Mouse (Mus musculus) megakaryocyte, embryonic 14.5 days (primary cell): ENCODE measurements at regions not wholly inside any gene's neighbourhood (a gene's known extent, or its start where the extent isn't known, plus 50 kb on each side); places are given as distances from the start of the nearest gene placed in this dataset.

Experiments used
- H3K27me3 ChIP-seq: replicated peaks from 2 replicates; pipeline ENCODE3; 2012; ENCODE audit warnings: inconsistent platforms
- H3K36me3 ChIP-seq: replicated peaks from 2 replicates; pipeline ENCODE3; 2012; ENCODE audit warnings: low read length, inconsistent platforms, mixed read lengths
- H3K4me1 ChIP-seq: 2 replicates; pipeline ENCODE4 v1.6.1; 2012; ENCODE audit warnings: inconsistent platforms
- H3K4me3 ChIP-seq: replicated peaks from 2 replicates; pipeline ENCODE3; 2012; ENCODE audit warnings: moderate library complexity, mild to moderate bottlenecking, inconsistent platforms
- H3K9me3 ChIP-seq: 2 replicates; pipeline ENCODE4 v1.6.1; 2012; ENCODE audit warnings: inconsistent platforms
- FLI1 ChIP-seq: IDR thresholded peaks from 2 replicates; pipeline ENCODE4 v1.6.1; 2012; ENCODE audit warnings: low read length, inconsistent platforms, mixed read lengths
- GATA1 ChIP-seq: IDR thresholded peaks from 3 replicates; pipeline ENCODE4 v1.6.1; 2012; ENCODE audit warnings: mixed read lengths, low read length, inconsistent platforms, borderline replicate concordance

- Histone ChIP-seq H3K27me3 (peaks cover 12% of the 10 kb centered on the region), H3K4me1 (peaks cover 13% of the 10 kb centered on the region; the same call in 1 of the 2 replicates), H3K9me3 (0 out of 2 replicates have a peak, but pooled peaks cover 3% of the 10 kb centered on the region), H3K36me3 (no peaks in the 10 kb centered on the region), H3K4me3 (no peak overlapping the region)
- TF ChIP-seq GATA1: no peak
- TF ChIP-seq FLI1: no peak
Measured at GRCm38 (mm10) chr3:58166628-58167027, 247.9 kb upstream of the Tsc22d2 start.

- Histone ChIP-seq H3K4me3 (no peak overlapping the region), H3K4me1 (peaks cover 12% of the 10 kb centered on the region; the same call in 1 of the 2 replicates), H3K36me3 (no peaks in the 10 kb centered on the region), H3K27me3 (peaks cover 10% of the 10 kb centered on the region), H3K9me3 (0 out of 2 replicates have a peak, but pooled peaks cover 3% of the 10 kb centered on the region)
- TF ChIP-seq FLI1 (no peak), GATA1 (no peak)
Measured at GRCm38 (mm10) chr3:58167121-58167520, 247.4 kb upstream of the Tsc22d2 start.

- Histone ChIP-seq H3K4me1 (peaks cover 7% of the 10 kb centered on the region; the same call in 1 of the 2 replicates), H3K4me3 (no peak overlapping the region), H3K36me3 (no peaks in the 10 kb centered on the region), H3K27me3 (peaks cover 4% of the 10 kb centered on the region), H3K9me3 (0 out of 2 replicates have a peak, but pooled peaks cover 3% of the 10 kb centered on the region)
- TF ChIP-seq GATA1: no peak
- no peak for TF ChIP-seq FLI1
Measured at GRCm38 (mm10) chr3:58167761-58168290, 246.7 kb upstream of the Tsc22d2 start.

GRCm38 (mm10) chr3:58168522-58169185, 245.9 kb upstream of the Tsc22d2 start:
- Histone ChIP-seq H3K36me3 (no peaks in the 10 kb centered on the region), H3K4me3 (no peak overlapping the region), H3K27me3 (no peaks in the 10 kb centered on the region), H3K9me3 (0 out of 2 replicates have a peak, but pooled peaks cover 3% of the 10 kb centered on the region), H3K4me1 (peaks cover 5% of the 10 kb centered on the region; the same call in 1 of the 2 replicates)
- TF ChIP-seq FLI1 (no peak), GATA1 (no peak)

DNA sequence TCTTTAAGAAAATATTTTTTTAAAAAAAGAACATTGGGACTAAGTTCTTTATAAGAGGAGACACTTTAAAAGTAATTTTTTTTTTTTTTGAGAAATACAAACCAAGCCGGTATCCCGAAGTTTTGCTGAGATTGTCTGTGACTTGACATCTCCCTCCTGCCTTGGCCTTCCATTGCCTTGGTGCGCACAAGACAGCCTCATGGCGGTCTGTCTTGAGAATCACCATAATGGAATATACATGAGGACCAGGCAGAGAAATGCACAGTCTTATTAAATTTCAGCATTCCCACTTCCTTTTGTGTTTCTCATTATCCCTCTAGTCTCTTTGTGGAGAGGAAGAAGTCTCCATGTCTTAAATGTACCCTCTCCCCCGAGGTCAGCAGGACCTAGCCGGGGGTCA, 244.7 kb upstream of the Tsc22d2 start:
- TF ChIP-seq FLI1 (no peak), GATA1 (no peak)
- Histone ChIP-seq H3K27me3 (no peaks in the 10 kb centered on the region), H3K4me3 (no peak overlapping the region), H3K36me3 (no peaks in the 10 kb centered on the region), H3K4me1 (no peaks in the 10 kb centered on the region), H3K9me3 (0 out of 2 replicates have a peak, but pooled peaks cover 3% of the 10 kb centered on the region)

GRCm38 (mm10) chr3:58172096-58172495, 242.4 kb upstream of the Tsc22d2 start:
- Histone ChIP-seq H3K36me3 (no peaks in the 10 kb centered on the region), H3K4me3 (no peak overlapping the region), H3K9me3 (0 out of 2 replicates have a peak, but pooled peaks cover 3% of the 10 kb centered on the region), H3K4me1 (no peaks in the 10 kb centered on the region), H3K27me3 (no peaks in the 10 kb centered on the region)
- TF ChIP-seq GATA1 (no peak), FLI1 (no peak)

DNA sequence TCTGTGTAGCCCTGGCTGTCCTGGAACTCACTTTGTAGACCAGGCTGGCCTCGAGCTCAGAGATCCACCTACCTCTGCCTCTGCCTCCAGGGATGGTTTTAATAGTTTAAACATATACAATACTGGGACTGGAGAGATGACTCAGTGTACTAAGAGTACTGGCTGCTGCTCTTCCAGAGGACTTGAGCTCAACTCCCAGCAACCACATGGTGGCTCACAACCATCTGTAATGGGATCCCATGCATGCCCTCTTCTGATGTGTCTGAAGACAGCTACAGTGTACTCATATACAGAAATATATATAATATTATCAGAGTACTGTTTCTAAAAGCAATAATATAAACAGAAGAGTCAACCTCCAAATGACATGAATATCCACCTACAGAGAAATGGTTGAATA, 240.7 kb upstream of the Tsc22d2 start:
- H3K4me1 ChIP-seq: no peaks in the 10 kb centered on the region
- TF ChIP-seq GATA1 (no peak), FLI1 (no peak)
- no peaks in the 10 kb centered on the region for H3K36me3 ChIP-seq
- no peaks in the 10 kb centered on the region for H3K9me3 ChIP-seq
- H3K4me3 ChIP-seq: no peak overlapping the region
- no peaks in the 10 kb centered on the region for H3K27me3 ChIP-seq

- Histone ChIP-seq H3K4me3 (no peak overlapping the region), H3K4me1 (no peaks in the 10 kb centered on the region), H3K9me3 (no peaks in the 10 kb centered on the region), H3K27me3 (no peaks in the 10 kb centered on the region), H3K36me3 (no peaks in the 10 kb centered on the region)
- TF ChIP-seq GATA1 (no peak), FLI1 (no peak)
Measured at GRCm38 (mm10) chr3:58181715-58182114, 232.8 kb upstream of the Tsc22d2 start.

- Histone ChIP-seq H3K36me3 (no peaks in the 10 kb centered on the region), H3K4me1 (no peaks in the 10 kb centered on the region), H3K4me3 (no peak overlapping the region), H3K27me3 (no peaks in the 10 kb centered on the region), H3K9me3 (no peaks in the 10 kb centered on the region)
- TF ChIP-seq GATA1 (no peak), FLI1 (no peak)
Measured at GRCm38 (mm10) chr3:58182299-58182698, 232.2 kb upstream of the Tsc22d2 start.

- no peaks in the 10 kb centered on the region for H3K4me1 ChIP-seq
- H3K9me3 ChIP-seq: no peaks in the 10 kb centered on the region
- no peaks in the 10 kb centered on the region for H3K27me3 ChIP-seq
- no peak for TF ChIP-seq FLI1
- no peak for TF ChIP-seq GATA1
- no peaks in the 10 kb centered on the region for H3K36me3 ChIP-seq
- no peak overlapping the region for H3K4me3 ChIP-seq
Measured at GRCm38 (mm10) chr3:58183279-58183678, 231.2 kb upstream of the Tsc22d2 start.
